Mouse (Mus musculus) common myeloid progenitor, adult 5-6 weeks (primary cell): ENCODE measurements around the gene Smad6. TPM values are rescaled to one million over a fixed set of nuclear protein-coding genes. Genes with fewer than 3 reads are reported as not detected.

Experiments
- ATAC-seq: replicated peaks from 2 replicates; pipeline ENCODE4 v1.8.0; 2016; ENCODE audit warnings: low read depth, mild to moderate bottlenecking, moderate TSS enrichment, inconsistent platforms; ENCODE audit not compliant: poor library complexity, severe bottlenecking
- total RNA-seq: library from RNA; stranded (forward); fragments of 200-1000, 187-1606 nt; gene quantifications from 2 replicates; pipeline ENCODE4 v1.2.3, GENCODE M21; 2017

Smad6 gene
- total RNA-seq, 1 experiment from 2014 or later: 0.69 TPM

DNA sequence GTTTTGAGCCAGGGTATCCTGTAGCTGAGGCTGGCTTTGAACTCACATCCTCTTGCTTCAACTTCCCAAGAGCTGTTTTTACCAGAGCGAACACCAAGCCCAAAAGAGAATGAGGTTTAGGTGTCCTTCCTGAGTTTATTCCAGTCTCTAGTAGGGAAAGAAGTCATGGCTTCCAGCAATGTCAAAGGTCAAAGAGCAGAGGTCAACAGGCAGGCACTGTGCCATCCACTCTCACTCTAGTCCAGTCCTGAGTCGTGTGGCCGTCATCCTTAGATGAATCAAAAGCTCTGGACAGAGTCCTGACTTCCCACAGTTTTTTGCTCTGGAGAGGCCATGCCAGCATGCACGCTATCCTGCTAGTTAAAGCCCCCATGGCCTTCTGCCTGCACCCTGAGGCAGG, 30.7 kb downstream of the Smad6 start:
- no peak for ATAC-seq

DNA sequence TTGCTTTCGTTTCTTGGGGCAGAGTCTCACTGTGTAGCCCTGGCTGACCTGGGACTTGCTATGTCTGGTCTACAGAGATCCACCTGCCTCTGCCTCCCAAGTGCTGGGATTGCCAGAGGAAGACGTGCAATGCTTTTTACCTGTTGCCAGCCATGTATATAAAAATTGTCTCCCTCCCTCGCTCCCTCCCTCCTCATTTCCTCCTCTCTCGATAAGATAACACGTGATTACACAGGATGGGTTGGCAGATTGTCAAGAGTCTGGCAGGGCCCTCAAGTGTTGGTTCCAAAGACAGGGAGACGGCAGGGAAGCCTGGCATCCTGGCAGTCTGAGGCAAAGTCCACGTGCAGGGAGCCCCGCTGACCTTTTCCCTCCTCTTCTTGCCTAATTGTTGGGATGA, 32.2 kb downstream of the Smad6 start:
- 0 out of 2 replicates have a peak, but pooled peaks have one; percentile 10 for ATAC-seq

DNA sequence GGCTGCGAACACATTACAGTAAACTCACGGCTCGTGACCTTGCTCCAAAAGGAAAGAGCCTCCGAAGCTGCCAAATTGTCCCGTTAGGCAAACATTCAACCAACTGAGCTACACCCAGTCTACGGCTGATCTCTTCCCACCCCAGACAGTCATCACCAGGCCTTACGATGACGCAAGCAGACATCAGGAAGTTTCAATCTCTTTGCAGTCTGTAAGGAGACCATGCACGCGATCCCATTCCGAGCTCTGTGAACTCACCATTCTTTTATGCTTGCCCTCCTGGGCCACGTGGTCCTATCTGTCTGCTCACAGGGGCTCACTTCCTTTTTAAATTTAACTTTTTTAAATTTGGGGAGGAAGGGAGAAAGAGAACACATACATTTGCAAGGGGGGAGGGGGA, 32.6 kb downstream of the Smad6 start:
- peak; percentile 67 for ATAC-seq

DNA sequence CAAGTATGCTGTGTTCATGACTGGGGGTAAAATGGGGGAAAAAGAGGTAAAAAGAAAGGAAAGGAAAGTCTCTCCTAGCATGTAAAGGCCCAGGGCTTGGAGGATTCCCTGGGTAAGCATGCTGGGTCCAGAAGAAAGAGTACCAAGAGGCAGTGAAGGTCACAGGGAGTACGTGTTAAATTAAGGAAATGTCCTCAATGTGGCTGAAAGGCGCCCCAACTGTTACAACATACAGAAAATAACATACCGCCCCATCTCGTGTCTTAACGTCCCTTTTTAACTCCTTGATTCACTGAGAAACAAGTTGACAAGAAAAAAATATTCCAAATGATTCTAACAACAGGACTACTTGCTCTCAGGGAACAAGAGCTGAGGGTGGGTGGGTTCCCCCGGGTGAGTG, 36.7 kb downstream of the Smad6 start:
- no peak for ATAC-seq

DNA sequence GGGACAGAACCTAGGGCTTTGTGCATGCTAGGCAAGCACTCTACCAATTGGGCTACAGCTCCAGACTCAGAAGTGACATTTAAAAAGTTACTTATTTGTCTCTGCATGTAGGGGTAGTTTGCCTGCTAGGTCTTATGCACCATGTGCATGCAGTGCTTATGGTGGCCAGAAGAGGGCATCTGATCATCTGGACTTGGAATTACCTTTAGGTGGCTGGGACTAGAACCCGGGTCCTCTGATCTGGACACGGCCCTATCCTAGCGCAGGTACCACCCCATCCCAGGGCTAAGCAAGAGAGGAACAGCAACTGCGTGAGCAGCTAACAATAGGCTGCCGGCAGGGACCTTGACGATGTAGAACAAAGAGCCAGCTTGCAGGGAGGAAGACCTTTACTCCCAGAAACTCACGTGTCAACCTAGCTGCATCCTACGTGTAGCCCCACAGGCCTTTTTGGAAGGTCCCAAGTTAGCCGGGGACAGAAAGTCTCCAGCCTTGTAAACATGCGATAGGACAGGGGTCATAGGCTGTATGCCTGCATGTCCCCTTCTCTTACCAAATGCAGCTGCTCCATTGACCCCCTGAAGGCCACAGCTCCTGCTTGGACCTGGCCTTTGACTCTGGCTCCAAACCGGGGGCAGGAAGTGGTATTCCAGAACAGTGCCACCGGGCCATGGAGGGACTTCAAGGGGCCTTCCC, 38.8 kb downstream of the Smad6 start:
- ATAC-seq: peak; percentile 24; the same call in 1 of the 2 replicates

DNA sequence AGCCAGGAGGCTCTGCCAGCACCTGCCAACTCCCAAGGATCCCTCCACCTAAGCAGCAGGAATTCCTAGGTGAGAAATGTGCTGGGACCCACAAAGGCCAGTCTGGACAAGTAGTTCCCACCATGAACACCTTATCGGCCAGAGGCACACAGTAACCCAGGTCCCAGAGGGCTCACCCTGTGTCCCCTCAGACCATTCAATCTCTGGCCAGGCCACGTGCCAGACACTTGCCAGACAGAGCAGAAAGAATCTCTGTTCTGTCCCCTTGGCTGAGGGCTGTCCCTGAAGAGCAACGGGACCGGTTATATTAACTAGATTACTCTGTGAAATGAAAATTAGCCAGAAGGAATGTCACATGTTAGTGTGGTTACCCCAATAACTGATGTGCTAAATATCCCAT, 39.9 kb downstream of the Smad6 start:
- no peak for ATAC-seq

DNA sequence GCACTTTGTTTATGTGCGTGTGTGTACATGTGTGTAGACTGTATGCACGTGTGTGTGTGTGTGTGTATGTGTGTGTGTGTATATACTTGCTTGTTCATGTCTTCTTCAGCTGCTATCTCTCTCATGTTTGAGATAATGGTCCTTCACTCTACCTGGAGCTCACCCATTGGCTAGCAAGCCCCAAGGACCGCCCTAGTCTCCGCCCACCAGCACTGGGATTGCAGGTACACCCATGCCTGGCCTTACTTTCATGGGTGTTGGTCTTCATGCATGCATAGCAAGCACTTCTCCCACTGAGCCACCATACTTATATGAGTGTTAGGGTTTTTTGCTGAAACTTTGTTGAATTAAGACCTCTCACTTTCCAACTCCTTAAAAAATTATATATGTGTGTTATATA, 40.5 kb downstream of the Smad6 start:
- no peak for ATAC-seq

DNA sequence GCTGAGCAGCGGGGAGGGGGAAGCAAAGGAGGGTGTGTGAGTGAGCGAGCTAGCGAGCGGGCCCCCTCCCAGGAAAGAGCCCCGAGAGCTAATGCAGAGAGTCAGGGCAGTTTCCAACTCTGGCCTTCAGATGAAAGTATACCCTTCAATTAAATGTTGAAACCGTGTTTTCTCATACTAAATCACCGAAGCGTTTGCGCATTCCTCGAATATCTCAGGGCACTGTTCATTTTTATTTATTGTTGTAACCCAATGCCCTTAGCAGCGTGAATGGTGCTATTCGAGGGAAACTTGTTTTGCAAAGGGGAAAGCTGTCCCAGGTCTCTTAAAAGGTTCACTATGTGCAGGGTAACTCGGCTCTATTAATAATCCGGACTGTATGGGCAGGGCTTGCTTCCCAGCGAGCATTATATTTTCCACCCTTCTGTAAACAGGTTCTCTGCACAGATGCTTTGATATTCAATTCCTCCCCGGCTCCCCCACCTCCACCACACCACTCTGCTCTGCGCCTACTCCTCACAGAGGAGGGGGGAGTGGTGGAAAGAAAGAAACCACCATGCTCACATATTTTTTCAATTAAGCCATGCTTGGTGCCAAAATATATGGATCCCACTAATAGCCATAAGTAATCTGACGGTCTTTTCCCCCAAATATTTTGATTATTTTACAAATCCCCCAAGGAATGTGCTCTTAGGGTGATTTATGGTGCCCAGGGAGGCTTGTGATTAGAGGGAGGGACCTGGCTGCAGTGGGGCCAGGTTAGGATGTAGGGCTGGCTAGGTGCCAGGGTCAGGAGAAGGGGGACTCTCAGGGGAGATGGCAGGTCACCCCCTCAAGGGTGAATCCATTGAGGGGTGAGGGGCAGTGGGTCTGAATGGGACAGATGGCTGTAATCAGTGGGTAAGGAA, 41.4 kb downstream of the Smad6 start:
- no peak for ATAC-seq

DNA sequence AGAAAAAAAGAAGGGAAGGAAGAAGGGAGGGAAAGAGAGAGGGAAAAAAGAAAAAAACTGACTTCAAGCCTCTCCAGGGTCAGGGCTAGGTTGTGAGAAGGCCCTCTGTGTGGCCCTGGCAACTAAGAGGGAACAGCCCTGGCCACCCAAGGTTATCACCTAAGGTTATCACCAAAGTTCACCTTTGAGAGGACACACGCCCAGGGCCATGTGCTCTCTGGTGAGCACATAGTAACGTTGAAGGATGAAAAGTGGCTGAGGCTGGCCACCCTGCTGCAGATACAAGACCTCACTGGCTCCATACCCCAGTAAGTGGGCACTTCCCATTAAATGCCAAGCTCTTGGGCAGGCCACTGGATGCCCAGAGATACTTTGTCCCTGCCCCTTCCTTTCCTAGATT, 42.6 kb downstream of the Smad6 start:
- ATAC-seq: no peak

DNA sequence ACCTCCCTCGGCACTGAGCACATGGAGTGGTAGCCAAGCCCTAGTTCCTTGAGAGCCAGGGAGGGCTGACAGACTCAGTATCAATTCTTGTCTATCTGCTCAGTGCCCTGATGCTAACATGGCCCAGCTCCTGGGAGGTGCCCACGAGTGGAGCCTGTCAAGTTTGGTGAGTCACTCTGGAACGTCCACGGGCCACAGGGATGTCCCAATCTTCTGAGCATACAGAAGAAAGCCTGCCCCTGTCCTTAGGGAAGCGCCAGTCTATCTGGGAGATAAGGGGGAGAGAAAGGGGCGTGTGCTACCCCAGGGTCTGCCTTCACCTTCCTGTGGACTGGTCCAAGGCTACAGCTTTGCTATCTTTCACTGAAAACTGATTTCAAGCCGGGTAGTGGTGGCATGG, 43.2 kb downstream of the Smad6 start:
- no peak for ATAC-seq

DNA sequence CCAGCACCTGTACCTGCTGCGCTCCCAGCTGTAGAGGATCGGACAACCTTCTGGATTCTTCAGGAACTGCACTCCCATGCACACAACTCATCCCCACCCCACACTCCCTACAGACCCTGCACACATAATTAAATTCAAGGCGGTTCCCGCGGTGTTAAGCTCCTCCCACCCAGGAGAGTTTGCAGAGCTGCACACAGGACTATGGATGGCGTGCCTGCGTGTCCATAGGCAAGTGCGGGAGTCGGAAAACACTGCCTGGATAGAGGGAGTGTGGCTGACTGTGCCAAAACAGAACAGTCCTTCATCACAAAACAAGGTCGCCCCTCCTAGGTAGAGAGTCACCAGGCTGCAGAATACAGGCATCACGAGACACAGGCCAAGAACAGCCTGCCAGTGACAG, 45.9 kb downstream of the Smad6 start:
- no peak for ATAC-seq

DNA sequence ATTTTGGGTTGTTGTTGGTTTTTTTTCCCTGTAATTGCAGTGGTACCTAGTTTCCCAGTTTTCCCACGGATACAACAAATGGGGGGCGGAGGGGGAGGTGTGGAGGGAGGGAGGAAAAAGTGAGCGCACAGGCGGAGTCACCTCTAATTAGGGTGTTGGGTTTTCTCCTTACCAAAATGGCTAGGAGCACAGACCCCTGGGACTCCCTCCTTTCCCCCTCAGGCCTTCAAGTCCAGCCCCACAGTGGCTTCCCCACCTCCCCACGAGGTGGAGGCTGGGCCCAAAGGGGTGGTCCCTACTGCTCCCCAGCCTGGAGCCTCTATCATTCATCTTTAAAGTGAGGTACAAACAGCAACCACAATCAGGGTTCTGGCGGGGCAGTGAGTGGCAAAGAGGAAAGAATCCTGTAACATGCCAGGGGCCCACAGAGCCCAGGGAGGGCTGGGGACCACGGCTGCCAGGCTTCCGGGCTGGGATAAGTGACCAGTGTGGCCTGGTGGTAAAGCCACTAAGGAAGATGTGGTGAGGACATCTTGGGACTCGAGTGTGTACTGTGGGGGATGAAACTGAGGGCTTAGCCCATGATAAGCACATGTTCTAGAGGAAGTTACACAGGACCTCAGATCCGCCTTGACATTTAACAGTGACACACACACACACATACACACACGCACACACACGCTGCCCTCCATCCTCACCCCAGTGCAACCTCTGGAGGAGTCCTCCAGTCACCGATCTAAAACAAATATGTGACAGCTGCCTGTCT, 47.4 kb downstream of the Smad6 start:
- ATAC-seq: peak; percentile 91

DNA sequence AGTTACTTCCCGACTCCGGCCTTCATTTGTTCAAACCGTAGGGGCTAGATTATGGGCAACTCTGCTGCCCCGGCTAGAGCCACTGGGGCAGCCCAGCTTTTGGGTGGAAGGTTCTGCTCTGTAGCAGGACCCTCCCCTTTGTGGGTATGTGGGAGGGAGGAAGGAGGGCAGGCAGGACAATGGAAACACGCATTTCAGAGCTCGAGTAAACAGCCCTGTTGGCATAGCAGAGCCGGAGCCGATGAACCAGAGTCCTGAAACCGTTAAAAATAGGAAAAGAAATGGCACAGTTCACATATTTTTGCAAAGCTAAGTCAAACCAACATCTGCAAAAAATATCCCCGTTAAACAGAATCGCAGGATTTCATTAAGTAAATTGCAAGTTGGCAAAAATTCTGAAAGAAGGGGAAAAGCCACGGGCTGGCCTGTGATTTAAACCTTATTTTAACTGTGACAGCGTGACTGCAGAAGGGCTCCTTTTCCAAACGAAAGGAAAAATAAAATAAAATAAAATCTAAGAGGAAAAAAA, 48.1 kb downstream of the Smad6 start:
- ATAC-seq: no peak

DNA sequence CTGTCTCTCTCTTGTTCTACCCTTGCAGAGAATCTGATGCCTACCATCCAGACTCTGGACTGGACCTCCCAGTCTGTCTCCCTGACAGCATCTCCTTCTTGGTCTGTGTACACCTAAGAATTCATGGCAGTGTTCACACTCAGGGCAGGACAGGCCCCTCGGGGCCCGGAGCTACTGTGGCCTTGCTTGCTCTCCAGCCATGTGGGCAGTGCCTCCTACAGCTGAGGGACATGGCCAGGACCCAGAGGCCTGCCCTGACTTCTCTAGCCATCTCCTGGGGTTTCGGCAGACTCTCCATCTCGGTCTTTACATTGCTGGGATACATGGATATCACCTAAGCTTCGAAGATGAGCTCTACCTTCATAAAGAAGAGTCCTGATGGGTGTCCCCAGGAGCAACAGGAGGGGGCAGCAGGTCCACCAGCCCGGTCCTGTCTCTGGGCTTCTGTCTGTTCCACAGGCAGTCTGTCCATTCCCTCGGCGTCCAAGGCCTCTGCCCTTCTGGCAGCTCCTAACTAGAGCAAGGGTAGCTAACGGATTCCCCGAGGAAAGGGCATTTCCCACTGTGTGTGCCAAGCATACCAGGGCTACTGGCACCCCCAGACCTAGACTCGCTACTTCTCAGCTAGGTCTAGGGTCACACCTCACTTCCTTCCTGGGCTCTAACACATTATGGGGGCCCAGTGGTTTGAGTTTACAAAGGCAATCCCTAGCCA, 49.1 kb downstream of the Smad6 start:
- no peak for ATAC-seq

DNA sequence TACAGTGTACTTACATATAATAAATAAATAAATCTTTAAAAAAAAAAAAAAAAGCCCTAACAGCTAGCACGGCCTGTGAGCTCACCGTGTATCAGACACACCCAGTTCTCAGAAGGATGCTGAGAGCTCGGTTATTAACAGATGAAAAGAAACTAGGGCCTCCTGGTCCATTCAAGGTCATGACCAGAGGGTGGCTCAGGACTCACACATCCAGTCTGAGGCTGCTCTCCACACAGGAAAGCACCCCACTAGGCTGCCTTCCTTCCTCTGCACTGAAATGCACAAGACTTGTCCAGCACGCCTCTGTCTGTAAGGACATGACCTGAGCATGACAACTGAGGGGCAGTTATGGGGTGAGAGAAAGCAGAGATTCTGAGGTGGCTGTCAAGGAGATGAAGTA, 50.3 kb downstream of the Smad6 start:
- ATAC-seq: no peak

DNA sequence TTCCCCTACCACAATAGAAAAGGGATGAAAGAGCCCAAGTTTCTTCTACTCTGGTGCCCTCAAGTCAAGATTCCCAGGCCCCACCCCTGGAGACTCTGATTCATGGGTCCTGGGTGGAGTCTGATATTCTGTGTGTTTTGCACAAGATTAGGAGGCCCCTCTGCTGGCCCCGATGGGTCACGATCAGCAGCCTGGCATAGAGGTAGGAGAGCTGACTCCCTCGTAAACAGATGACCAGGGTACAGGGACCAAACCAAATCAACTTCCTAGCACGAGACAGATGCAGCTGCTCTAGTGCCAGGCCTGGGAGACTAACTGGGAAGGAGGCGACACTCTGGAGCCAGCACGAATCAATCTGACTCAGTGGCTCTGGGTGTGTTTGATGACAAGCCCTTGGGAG, 51.0 kb downstream of the Smad6 start:
- no peak for ATAC-seq

DNA sequence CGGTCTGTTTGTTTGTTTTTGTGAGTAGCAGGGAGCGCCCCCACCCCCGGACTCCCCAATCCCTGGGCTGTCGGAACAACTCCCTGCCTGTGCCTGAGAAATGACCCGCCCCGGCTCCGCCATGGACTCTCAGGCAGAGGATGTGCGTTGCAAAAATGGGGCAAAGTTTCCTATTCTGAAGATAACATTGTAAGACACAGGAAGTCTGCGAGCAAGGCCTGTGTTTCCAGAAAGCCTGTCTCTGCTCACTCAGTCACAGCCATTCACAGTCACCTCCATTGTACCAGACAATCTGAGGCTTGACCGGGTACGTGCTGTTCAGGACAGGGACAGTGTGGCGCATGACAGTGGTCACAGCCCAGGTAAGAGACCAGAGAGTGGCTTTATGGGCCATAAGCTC, 51.5 kb downstream of the Smad6 start:
- no peak for ATAC-seq

DNA sequence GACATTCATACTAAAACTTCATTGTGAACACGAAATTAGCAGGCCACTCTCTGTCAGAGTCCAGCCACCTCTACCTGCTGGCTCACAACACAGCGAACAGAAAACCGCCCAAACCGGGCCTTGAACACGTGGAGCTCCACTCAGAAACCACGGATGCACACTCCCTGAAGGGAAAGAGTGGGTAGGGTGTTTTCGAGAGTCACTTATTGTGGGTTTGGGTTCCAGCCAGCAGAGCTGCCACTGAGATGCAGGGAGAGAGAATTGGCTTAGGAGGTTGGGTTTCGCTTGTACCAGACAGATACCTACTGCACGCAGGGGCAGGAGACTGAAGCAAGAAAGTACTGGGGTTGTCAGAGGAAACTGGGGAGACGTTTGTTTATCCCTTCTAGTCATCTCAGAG, 52.4 kb downstream of the Smad6 start:
- 0 out of 2 replicates have a peak, but pooled peaks have one; percentile 40 for ATAC-seq

DNA sequence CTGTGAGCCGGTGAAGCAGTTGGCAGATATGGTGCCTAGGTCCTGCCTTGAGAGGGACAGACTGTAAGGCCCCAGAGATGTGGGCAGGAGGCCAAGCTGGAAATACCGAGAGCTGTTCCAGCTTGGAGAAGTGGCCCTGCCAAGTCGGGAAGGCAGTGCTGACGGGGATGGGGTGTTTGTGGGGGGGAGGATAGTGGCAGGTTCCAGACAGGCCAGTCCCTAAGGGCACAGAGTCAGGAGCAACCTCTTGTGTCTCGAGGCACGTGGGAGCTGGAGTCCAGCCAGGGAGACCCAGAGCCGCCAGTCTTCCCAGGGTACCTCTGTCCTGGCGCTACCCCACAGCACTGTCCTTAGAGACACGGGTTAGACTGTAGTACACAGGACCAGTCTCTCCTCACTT, 53.3 kb downstream of the Smad6 start:
- ATAC-seq: no peak
